Mouse (Mus musculus) embryonic facial prominence, embryonic 13.5 days (tissue): ENCODE measurements around the gene Rhox4b. TPM values are rescaled to one million over a fixed set of nuclear protein-coding genes. Genes with fewer than 3 reads are reported as not detected.
"Not testable (repeated sequence)": the region's sequence is repeated elsewhere in the genome, so short reads cannot be mapped to it uniquely, and the experiment has no call there.

ENCODE experiments used
- ATAC-seq: fragments of 200-750 bp; cut with Nextera tagmentation; 2 replicates; pipeline ENCODE4 v1.8.0; 2017; ENCODE audit warnings: low read depth; ENCODE audit not compliant: insufficient number of reproducible peaks, insufficient read depth, low FRiP score, low TSS enrichment
- H3K27ac ChIP-seq: fragments of 300-500 bp; sonication (generic); 2 replicates; pipeline ENCODE4 v1.5.1; 2015; ENCODE audit warnings: moderate library complexity, mild to moderate bottlenecking, inconsistent platforms
- H3K27me3 ChIP-seq: fragments of 300-500 bp; sonication (generic); 2 replicates; pipeline ENCODE4 v1.6.1; 2015; ENCODE audit warnings: mild to moderate bottlenecking, inconsistent platforms
- H3K36me3 ChIP-seq: fragments of 300-500 bp; sonication (generic); 2 replicates; pipeline ENCODE4 v1.6.1; 2015; ENCODE audit warnings: mild to moderate bottlenecking, inconsistent platforms
- H3K4me1 ChIP-seq: fragments of 300-500 bp; sonication (generic); 2 replicates; pipeline ENCODE4 v1.6.1; 2015; ENCODE audit warnings: inconsistent platforms
- H3K4me2 ChIP-seq: fragments of 300-500 bp; sonication (generic); 2 replicates; pipeline ENCODE4 v1.6.1; 2015; ENCODE audit warnings: moderate library complexity, mild to moderate bottlenecking, inconsistent platforms
- H3K4me3 ChIP-seq: fragments of 300-500 bp; sonication (generic); 2 replicates; pipeline ENCODE4 v1.5.1; 2015; ENCODE audit warnings: mild to moderate bottlenecking, inconsistent platforms
- H3K9ac ChIP-seq: fragments of 300-500 bp; sonication (generic); 2 replicates; pipeline ENCODE4 v1.6.1; 2015; ENCODE audit warnings: mild to moderate bottlenecking, inconsistent platforms
- H3K9me3 ChIP-seq: fragments of 300-500 bp; sonication (generic); 2 replicates; pipeline ENCODE4 v1.6.1; 2016; ENCODE audit warnings: inconsistent platforms
- WGBS: fragments of 180-500 bp; shearing (Covaris S2); methylation state at CpG from one replicate; pipeline ENCODE4 v1.1.7; 2015; ENCODE audit warnings: mixed read lengths; 5-methylcytosine and 5-hydroxymethylcytosine counted together
- polyA plus RNA-seq: library from polyadenylated mRNA; unstranded; fragments of >200 nt; fragmentation: Nextera tagmentation; extraction: Ambion mirVana; gene quantifications from 2 replicates; pipeline ENCODE4 v1.2.1, GENCODE M21; 2015

The Rhox4b gene
- polyA plus RNA-seq = 0.87 TPM in 1 of 2 replicates, not detected in the other

GRCm38 (mm10) chrX:37432194-37432593 is at the start of gene Rhox4b:
TSS of gene Rhox4b (plus strand) at chrX:37432494.
- WGBS = 87% methylated on average over 14 of the region's 15 CpGs
- H3K36me3 ChIP-seq, H3K27me3 ChIP-seq, H3K4me1 ChIP-seq, ATAC-seq, H3K4me2 ChIP-seq, H3K4me3 ChIP-seq, H3K9me3 ChIP-seq, H3K27ac ChIP-seq, H3K9ac ChIP-seq: not testable (repeated sequence)

GRCm38 (mm10) chrX:37390548-37390947 is 41.7 kb upstream of the Rhox4b start, which contains the start of gene Rhox4a2:
TSS of gene Rhox4a2 (plus strand) at chrX:37390848.
- H3K4me3 ChIP-seq, H3K4me2 ChIP-seq, ATAC-seq, H3K27ac ChIP-seq, H3K9ac ChIP-seq, H3K27me3 ChIP-seq, H3K4me1 ChIP-seq, H3K9me3 ChIP-seq, H3K36me3 ChIP-seq: not testable (repeated sequence)
- WGBS = 82% methylated on average over 9 of the region's 16 CpGs

- not testable (repeated sequence) for H3K27ac ChIP-seq, H3K9ac ChIP-seq, H3K4me1 ChIP-seq, H3K4me3 ChIP-seq, H3K9me3 ChIP-seq, H3K27me3 ChIP-seq, ATAC-seq, H3K4me2 ChIP-seq, H3K36me3 ChIP-seq
- WGBS = no CpG with 5 or more reads among the region's 9 CpGs
Measured at GRCm38 (mm10) chrX:37411767-37412166, 20.5 kb upstream of the Rhox4b start, which contains the start of gene Rhox2b. TSS of gene Rhox2b (plus strand) at chrX:37412067.

- not testable (repeated sequence) for H3K4me1 ChIP-seq, H3K27me3 ChIP-seq, H3K9me3 ChIP-seq, H3K4me2 ChIP-seq, H3K4me3 ChIP-seq, ATAC-seq, H3K9ac ChIP-seq, H3K27ac ChIP-seq, H3K36me3 ChIP-seq
- 99% methylated on average over 7 of the region's 10 CpGs for WGBS
Measured at GRCm38 (mm10) chrX:37453380-37453779, 21.1 kb downstream of the Rhox4b start, which contains the start of gene Rhox2c. TSS of gene Rhox2c (plus strand) at chrX:37453680.

- H3K4me3 ChIP-seq, ATAC-seq, H3K27me3 ChIP-seq, H3K4me2 ChIP-seq, H3K27ac ChIP-seq, H3K9me3 ChIP-seq, H3K4me1 ChIP-seq, H3K9ac ChIP-seq, H3K36me3 ChIP-seq: not testable (repeated sequence)
- 81% methylated on average over 3 of the region's 4 CpGs for WGBS
Measured at GRCm38 (mm10) chrX:37458285-37458684, 26.0 kb downstream of the Rhox4b start, which contains the start of gene Rhox3c. TSS of gene Rhox3c (plus strand) at chrX:37458585.

- not testable (repeated sequence) for H3K9ac ChIP-seq, H3K4me1 ChIP-seq, H3K27me3 ChIP-seq, H3K27ac ChIP-seq, H3K4me2 ChIP-seq, H3K36me3 ChIP-seq, H3K4me3 ChIP-seq, ATAC-seq, H3K9me3 ChIP-seq
- 93% methylated on average over 14 of the region's 14 CpGs for WGBS
Measured at GRCm38 (mm10) chrX:37480037-37480436, 47.7 kb downstream of the Rhox4b start, which contains the start of gene Rhox4c. TSS of gene Rhox4c (plus strand) at chrX:37480337.

Other genes starting within 250 kb of the Rhox4b start
- 454 and 456 TPM in 2 replicates for gene Ndufa1, start 241.3 kb upstream of the Rhox4b start, polyA plus RNA-seq
- 12.4 and 14.1 TPM in 2 replicates for gene Rnf113a1, start 241.2 kb upstream of the Rhox4b start, polyA plus RNA-seq
- not detected in 2 replicates for gene Gm9, start 221.5 kb upstream of the Rhox4b start, polyA plus RNA-seq
- gene Rhox1, start 210.2 kb upstream of the Rhox4b start, polyA plus RNA-seq = not detected in 2 replicates
- gene Rhox2a, start 187.5 kb upstream of the Rhox4b start, polyA plus RNA-seq = not detected in 2 replicates
- not detected in 2 replicates for gene Rhox3a, start 182.6 kb upstream of the Rhox4b start, polyA plus RNA-seq
- gene Rhox4a, start 167.2 kb upstream of the Rhox4b start, polyA plus RNA-seq = 1.1 TPM in 1 of 2 replicates, not detected in the other
- gene Rhox3a2, start 52.5 kb upstream of the Rhox4b start, polyA plus RNA-seq = not detected in 2 replicates
- 1.7 TPM in 1 of 2 replicates, not detected in the other for gene Rhox4a2, start 41.6 kb upstream of the Rhox4b start, polyA plus RNA-seq
- not detected in 2 replicates for gene Rhox2b, start 20.4 kb upstream of the Rhox4b start, polyA plus RNA-seq
- 0.45 TPM in 1 of 2 replicates, not detected in the other for gene Rhox2c, start 21.2 kb downstream of the Rhox4b start, polyA plus RNA-seq
- not detected in 2 replicates for gene Rhox3c, start 26.1 kb downstream of the Rhox4b start, polyA plus RNA-seq
- not detected in 2 replicates for gene Rhox4c, start 47.8 kb downstream of the Rhox4b start, polyA plus RNA-seq
- gene Rhox2d, start 60.9 kb downstream of the Rhox4b start, polyA plus RNA-seq = not detected in 2 replicates
- 0.62 TPM in 1 of 2 replicates, not detected in the other for gene Rhox4d, start 81.9 kb downstream of the Rhox4b start, polyA plus RNA-seq
- gene Rhox2e, start 98.0 kb downstream of the Rhox4b start, polyA plus RNA-seq = not detected in 2 replicates
- not detected in 2 replicates for gene Rhox3e, start 109.5 kb downstream of the Rhox4b start, polyA plus RNA-seq
- 0.70 TPM in 1 of 2 replicates, not detected in the other for gene Rhox4e, start 124.9 kb downstream of the Rhox4b start, polyA plus RNA-seq
- not detected in 2 replicates for gene Rhox2f, start 138.9 kb downstream of the Rhox4b start, polyA plus RNA-seq
- not detected in 2 replicates for gene Rhox3f, start 148.5 kb downstream of the Rhox4b start, polyA plus RNA-seq
- not detected in 2 replicates for gene Rhox4f, start 175.2 kb downstream of the Rhox4b start, polyA plus RNA-seq
- not detected in 2 replicates for gene Rhox3g, start 196.1 kb downstream of the Rhox4b start, polyA plus RNA-seq
- not detected in 2 replicates for gene Rhox2g, start 211.0 kb downstream of the Rhox4b start, polyA plus RNA-seq
- gene Rhox4g, start 218.8 kb downstream of the Rhox4b start, polyA plus RNA-seq = not detected in 2 replicates
- not detected in 2 replicates for gene Rhox3h, start 236.3 kb downstream of the Rhox4b start, polyA plus RNA-seq
- not detected in 2 replicates for gene Rhox2h, start 240.8 kb downstream of the Rhox4b start, polyA plus RNA-seq